Mouse (Mus musculus): ENCODE measurements around the gene Msantd2. TPM values are rescaled to one million over a fixed set of nuclear protein-coding genes. Genes with fewer than 3 reads are reported as not detected.

Msantd2 gene
- polyA plus RNA-seq, 1 experiment from 2014 or later = 45.2 TPM

- peak overlapping the region; percentile 70 for H3K27ac ChIP-seq (ENCODE audit: low read depth, low read length)
- DNase-seq (ENCODE audit: low spot score) = no peak
- H3K9me3 ChIP-seq (ENCODE audit: control insufficient read depth, low read length) = no peaks in the 10 kb centered on the region
- peak overlapping the region; percentile 53 for H3K4me3 ChIP-seq (ENCODE audit: low read depth, low read length)
- H3K36me3 ChIP-seq (ENCODE audit: control insufficient read depth, insufficient read depth, low read length) = no peaks in the 10 kb centered on the region
- H3K27me3 ChIP-seq (ENCODE audit: control insufficient read depth, insufficient read depth, low read length) = peaks cover 51% of the 10 kb centered on the region
- peaks cover 42% of the 10 kb centered on the region for H3K4me1 ChIP-seq (replicated peaks; ENCODE audit: control insufficient read depth, insufficient read depth, low read length)
- peak overlapping the region; percentile 70 for H3K9ac ChIP-seq (ENCODE audit: low read length)
- H3K4me2 ChIP-seq (ENCODE audit: low read depth, low read length, severe bottlenecking) = peak overlapping the region; percentile 97
- 1% methylated on average over 9 of the region's 9 CpGs for WGBS
- ATAC-seq (replicated peaks; ENCODE audit: low FRiP score) = no peak
Measured at GRCm38 (mm10) chr9:37459665-37460042, 29.5 kb upstream of the Msantd2 start.

GRCm38 (mm10) chr9:37460043-37460960 lies 28.8 kb upstream of the Msantd2 start:
- Histone ChIP-seq H3K4me1 (replicated peaks; ENCODE audit: control insufficient read depth, insufficient read depth, low read length) (peaks cover 37% of the 10 kb centered on the region), H3K9me3 (ENCODE audit: control insufficient read depth, low read length) (no peaks in the 10 kb centered on the region), H3K36me3 (ENCODE audit: control insufficient read depth, insufficient read depth, low read length) (no peaks in the 10 kb centered on the region), H3K9ac (ENCODE audit: low read length) (peak overlapping the region; percentile 70), H3K27ac (ENCODE audit: low read depth, low read length) (peak overlapping the region; percentile 70), H3K4me3 (ENCODE audit: low read depth, low read length) (peak overlapping the region; percentile 53), H3K4me2 (ENCODE audit: low read depth, low read length, severe bottlenecking) (peak overlapping the region; percentile 97), H3K27me3 (ENCODE audit: control insufficient read depth, insufficient read depth, low read length) (peaks cover 51% of the 10 kb centered on the region)
- ATAC-seq (replicated peaks; ENCODE audit: low FRiP score) (peak; percentile 40), DNase-seq (ENCODE audit: low spot score) (peak; percentile 77)
- WGBS = under 1% methylated on average over 74 of the region's 81 CpGs

- H3K4me2 ChIP-seq (ENCODE audit: low read depth, low read length, severe bottlenecking) = peak overlapping the region; percentile 97
- H3K27ac ChIP-seq (ENCODE audit: low read depth, low read length) = peak overlapping the region; percentile 70; the same call in 1 of the 2 replicates
- no peak for DNase-seq (ENCODE audit: low spot score)
- peaks cover 33% of the 10 kb centered on the region for H3K4me1 ChIP-seq (replicated peaks; ENCODE audit: control insufficient read depth, insufficient read depth, low read length)
- 9% methylated on average over 5 of the region's 5 CpGs for WGBS
- peak overlapping the region; percentile 53 for H3K4me3 ChIP-seq (ENCODE audit: low read depth, low read length)
- H3K9ac ChIP-seq (ENCODE audit: low read length) = peak overlapping the region; percentile 70
- ATAC-seq (replicated peaks; ENCODE audit: low FRiP score) = no peak
- no peaks in the 10 kb centered on the region for H3K9me3 ChIP-seq (ENCODE audit: control insufficient read depth, low read length)
- no peaks in the 10 kb centered on the region for H3K36me3 ChIP-seq (ENCODE audit: control insufficient read depth, insufficient read depth, low read length)
- peaks cover 51% of the 10 kb centered on the region for H3K27me3 ChIP-seq (ENCODE audit: control insufficient read depth, insufficient read depth, low read length)
Measured at GRCm38 (mm10) chr9:37460961-37461340, 28.2 kb upstream of the Msantd2 start.

GRCm38 (mm10) chr9:37461571-37461970 lies 27.5 kb upstream of the Msantd2 start:
- ATAC-seq (replicated peaks; ENCODE audit: low FRiP score) (no peak), DNase-seq (ENCODE audit: low spot score) (no peak)
- peaks cover 51% of the 10 kb centered on the region for H3K27me3 ChIP-seq (ENCODE audit: control insufficient read depth, insufficient read depth, low read length)
- peaks cover 28% of the 10 kb centered on the region for H3K4me1 ChIP-seq (replicated peaks; ENCODE audit: control insufficient read depth, insufficient read depth, low read length)
- 15% methylated on average over 3 of the region's 3 CpGs for WGBS
- no peak overlapping the region for H3K9ac ChIP-seq (ENCODE audit: low read length)
- no peaks in the 10 kb centered on the region for H3K36me3 ChIP-seq (ENCODE audit: control insufficient read depth, insufficient read depth, low read length)
- H3K4me2 ChIP-seq (ENCODE audit: low read depth, low read length, severe bottlenecking) = no peak overlapping the region
- H3K9me3 ChIP-seq (ENCODE audit: control insufficient read depth, low read length) = no peaks in the 10 kb centered on the region
- H3K27ac ChIP-seq (ENCODE audit: low read depth, low read length) = no peak overlapping the region
- H3K4me3 ChIP-seq (ENCODE audit: low read depth, low read length) = no peak overlapping the region

GRCm38 (mm10) chr9:37462764-37463163 lies 26.4 kb upstream of the Msantd2 start:
- Histone ChIP-seq H3K9ac (ENCODE audit: low read length) (no peak overlapping the region), H3K27ac (ENCODE audit: low read depth, low read length) (no peak overlapping the region), H3K4me1 (replicated peaks; ENCODE audit: control insufficient read depth, insufficient read depth, low read length) (peaks cover 19% of the 10 kb centered on the region), H3K36me3 (ENCODE audit: control insufficient read depth, insufficient read depth, low read length) (no peaks in the 10 kb centered on the region), H3K4me3 (ENCODE audit: low read depth, low read length) (no peak overlapping the region), H3K9me3 (ENCODE audit: control insufficient read depth, low read length) (no peaks in the 10 kb centered on the region), H3K27me3 (ENCODE audit: control insufficient read depth, insufficient read depth, low read length) (peaks cover 44% of the 10 kb centered on the region), H3K4me2 (ENCODE audit: low read depth, low read length, severe bottlenecking) (no peak overlapping the region)
- 17% methylated on average over 7 of the region's 7 CpGs for WGBS
- DNase-seq (ENCODE audit: low spot score) (no peak), ATAC-seq (replicated peaks; ENCODE audit: low FRiP score) (no peak)

- H3K9me3 ChIP-seq (ENCODE audit: control insufficient read depth, low read length) = no peaks in the 10 kb centered on the region
- H3K4me3 ChIP-seq (ENCODE audit: low read depth, low read length) = no peak overlapping the region
- 65% methylated on average over 3 of the region's 3 CpGs for WGBS
- H3K36me3 ChIP-seq (ENCODE audit: control insufficient read depth, insufficient read depth, low read length) = no peaks in the 10 kb centered on the region
- no peak for DNase-seq (ENCODE audit: low spot score)
- H3K4me2 ChIP-seq (ENCODE audit: low read depth, low read length, severe bottlenecking) = no peak overlapping the region
- no peaks in the 10 kb centered on the region for H3K27me3 ChIP-seq (ENCODE audit: control insufficient read depth, insufficient read depth, low read length)
- no peak overlapping the region for H3K9ac ChIP-seq (ENCODE audit: low read length)
- no peaks in the 10 kb centered on the region; the same call in 1 of the 2 replicates for H3K4me1 ChIP-seq (replicated peaks; ENCODE audit: control insufficient read depth, insufficient read depth, low read length)
- no peak for ATAC-seq (replicated peaks; ENCODE audit: low FRiP score)
- H3K27ac ChIP-seq (ENCODE audit: low read depth, low read length) = no peak overlapping the region
Measured at GRCm38 (mm10) chr9:37473611-37474125, 15.5 kb upstream of the Msantd2 start.

GRCm38 (mm10) chr9:37474923-37475322 lies 14.2 kb upstream of the Msantd2 start:
- no peak overlapping the region for H3K4me3 ChIP-seq (ENCODE audit: low read depth, low read length)
- H3K27ac ChIP-seq (ENCODE audit: low read depth, low read length) = no peak overlapping the region
- no peaks in the 10 kb centered on the region for H3K27me3 ChIP-seq (ENCODE audit: control insufficient read depth, insufficient read depth, low read length)
- H3K4me2 ChIP-seq (ENCODE audit: low read depth, low read length, severe bottlenecking) = no peak overlapping the region
- no peaks in the 10 kb centered on the region; the same call in 1 of the 2 replicates for H3K4me1 ChIP-seq (replicated peaks; ENCODE audit: control insufficient read depth, insufficient read depth, low read length)
- no peaks in the 10 kb centered on the region for H3K9me3 ChIP-seq (ENCODE audit: control insufficient read depth, low read length)
- 88% methylated on average over 7 of the region's 7 CpGs for WGBS
- no peak overlapping the region for H3K9ac ChIP-seq (ENCODE audit: low read length)
- no peak for DNase-seq (ENCODE audit: low spot score)
- H3K36me3 ChIP-seq (ENCODE audit: control insufficient read depth, insufficient read depth, low read length) = no peaks in the 10 kb centered on the region
- no peak for ATAC-seq (replicated peaks; ENCODE audit: low FRiP score)

- Histone ChIP-seq H3K4me1 (replicated peaks; ENCODE audit: control insufficient read depth, insufficient read depth, low read length) (no peaks in the 10 kb centered on the region; the same call in 1 of the 2 replicates), H3K9ac (ENCODE audit: low read length) (no peak overlapping the region), H3K27ac (ENCODE audit: low read depth, low read length) (no peak overlapping the region), H3K36me3 (ENCODE audit: control insufficient read depth, insufficient read depth, low read length) (no peaks in the 10 kb centered on the region), H3K27me3 (ENCODE audit: control insufficient read depth, insufficient read depth, low read length) (no peaks in the 10 kb centered on the region), H3K4me2 (ENCODE audit: low read depth, low read length, severe bottlenecking) (no peak overlapping the region), H3K4me3 (ENCODE audit: low read depth, low read length) (no peak overlapping the region), H3K9me3 (ENCODE audit: control insufficient read depth, low read length) (no peaks in the 10 kb centered on the region)
- ATAC-seq (replicated peaks; ENCODE audit: low FRiP score) = no peak
- DNase-seq (ENCODE audit: low spot score) = no peak
- WGBS = 70% methylated on average over 5 of the region's 5 CpGs
Measured at GRCm38 (mm10) chr9:37485146-37485545, 4.0 kb upstream of the Msantd2 start.
